In genomic region chr15:62325451-62326290, GRCm38 (mm10) we compare ENCODE assay signal across 25 mouse cellular contexts.
"Had no signal": no experiment of that assay in that cellular context is flagged by ENCODE, and none has a peak within 500 bp of the region (broad histone marks: within the 10 kb centered on the region; RNA-seq: fewer than 3 reads in every experiment).

No protein-coding gene starts in this region.

- H3K27ac ChIP-seq: heart, embryonic 10.5 days; hindbrain, embryonic 13.5 days; hindbrain, embryonic 15.5 days; hindbrain, postnatal 0 days; intestine, embryonic 15.5 days; layer of hippocampus, adult 2 months; limb, embryonic 13.5 days; limb, embryonic 15.5 days; liver, embryonic 12.5 days; liver, embryonic 14.5 days had no signal

- H3K4me2 ChIP-seq: heart, embryonic 12.5 days; hindbrain, embryonic 13.5 days; hindbrain, embryonic 15.5 days; intestine, embryonic 15.5 days; limb, embryonic 13.5 days; limb, embryonic 15.5 days; liver, embryonic 12.5 days had no signal

- H3K4me3 ChIP-seq: heart, embryonic 10.5 days; heart, embryonic 12.5 days; hindbrain, embryonic 13.5 days; hindbrain, embryonic 15.5 days; intestine, embryonic 15.5 days; layer of hippocampus, adult 2 months; limb, embryonic 13.5 days; limb, embryonic 15.5 days; liver, embryonic 12.5 days had no signal

- ATAC-seq: hindbrain, postnatal 0 days; inflammation-experienced regulatory T-cells, adult 6 months; intestine, embryonic 15.5 days; intestine, postnatal 0 days; liver, embryonic 12.5 days had no signal

- H3K9ac ChIP-seq: heart, embryonic 12.5 days; hindbrain, embryonic 13.5 days; hindbrain, embryonic 15.5 days; intestine, embryonic 15.5 days; limb, embryonic 13.5 days; limb, embryonic 15.5 days; liver, embryonic 12.5 days; liver, embryonic 14.5 days had no signal

- DNase-seq: gastrocnemius, postnatal 14 days; gastrocnemius, postnatal 36 days; heart, adult 18-20 months; heart, postnatal 14 days; heart, postnatal 36 days; kidney, adult 18-20 months; kidney, adult 8-10 months; kidney, postnatal 10 days; kidney, postnatal 25 days; kidney, postnatal 4 days; layer of hippocampus, postnatal 36 days; left cerebral cortex, postnatal 4 days had no signal

- H3K9me3 ChIP-seq: heart, embryonic 10.5 days; heart, embryonic 12.5 days; hindbrain, embryonic 13.5 days; hindbrain, embryonic 15.5 days; intestine, embryonic 15.5 days; limb, embryonic 13.5 days; limb, embryonic 15.5 days; liver, embryonic 12.5 days had no signal

- H3K36me3 ChIP-seq: heart, embryonic 10.5 days; heart, embryonic 12.5 days; hindbrain, embryonic 13.5 days; hindbrain, embryonic 15.5 days; intestine, embryonic 15.5 days; limb, embryonic 13.5 days; limb, embryonic 15.5 days; liver, embryonic 12.5 days had no signal

- H3K27me3 ChIP-seq: heart, embryonic 12.5 days; hindbrain, embryonic 13.5 days; hindbrain, embryonic 15.5 days; intestine, embryonic 15.5 days; limb, embryonic 13.5 days; limb, embryonic 15.5 days had no signal
